Mouse (Mus musculus): Measurements from ENCODE around the gene 1700025C18Rik. TPM values are rescaled to one million over a fixed set of nuclear protein-coding genes. Genes with fewer than 3 reads are reported as not detected.
A peak's percentile ranks its signal among the peaks of the same experiment; 100 is the strongest.

1700025C18Rik gene
- not detected in 2 replicates for polyA plus RNA-seq (2014; fragmentation: Nextera tagmentation; extraction: Ambion mirVana)

DNA sequence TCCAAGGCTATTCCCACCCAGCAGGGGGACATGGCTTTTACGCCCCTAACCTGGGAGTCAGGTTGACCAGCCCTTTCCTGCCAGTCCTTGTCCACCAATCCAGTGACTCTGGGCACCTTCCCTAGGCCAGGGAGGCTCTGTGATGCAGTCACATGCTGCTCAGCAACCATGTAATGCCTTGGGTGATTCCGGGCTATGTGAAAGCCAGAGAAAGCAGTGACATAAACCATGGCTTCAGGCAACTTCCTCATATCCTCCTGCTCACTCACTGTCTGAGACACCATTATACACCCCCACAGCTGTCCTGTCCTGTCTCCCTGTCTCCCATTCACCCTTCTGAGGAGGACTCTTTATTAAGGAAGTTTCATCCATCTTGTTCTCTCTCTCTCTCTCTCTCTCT is at the start of gene 1700025C18Rik:
TSS of gene 1700025C18Rik (minus strand) at position 101 of the 400 bp plus-strand sequence.
- WGBS, result 74% methylated on average over 2 of the region's 2 CpGs
- Histone ChIP-seq H3K4me3 (ENCODE audit: low read depth, low read length) (no peak within 1 kb of the TSS), H3K36me3 (replicated peaks; ENCODE audit: control insufficient read depth, insufficient read depth, low read depth, low read length) (no peaks in the 10 kb centered on the region), H3K4me1 (ENCODE audit: control insufficient read depth, insufficient read depth, low read length) (no peaks in the 10 kb centered on the region), H3K9ac (replicated peaks; ENCODE audit: low read length) (no peak within 1 kb of the TSS), H3K9me3 (replicated peaks; ENCODE audit: control insufficient read depth, low read length) (no peaks in the 10 kb centered on the region), H3K4me2 (ENCODE audit: low read depth, low read length) (no peak within 1 kb of the TSS), H3K27ac (replicated peaks; ENCODE audit: low read depth, low read length) (no peak within 1 kb of the TSS), H3K27me3 (ENCODE audit: control insufficient read depth, insufficient read depth, low read length) (no peaks in the 10 kb centered on the region; the same call in 1 of the 2 replicates)
- no peak for ATAC-seq (replicated peaks; ENCODE audit: insufficient number of reproducible peaks, low FRiP score, low TSS enrichment, low read depth)
- DNase-seq (ENCODE audit: low spot score), result no peak

DNA sequence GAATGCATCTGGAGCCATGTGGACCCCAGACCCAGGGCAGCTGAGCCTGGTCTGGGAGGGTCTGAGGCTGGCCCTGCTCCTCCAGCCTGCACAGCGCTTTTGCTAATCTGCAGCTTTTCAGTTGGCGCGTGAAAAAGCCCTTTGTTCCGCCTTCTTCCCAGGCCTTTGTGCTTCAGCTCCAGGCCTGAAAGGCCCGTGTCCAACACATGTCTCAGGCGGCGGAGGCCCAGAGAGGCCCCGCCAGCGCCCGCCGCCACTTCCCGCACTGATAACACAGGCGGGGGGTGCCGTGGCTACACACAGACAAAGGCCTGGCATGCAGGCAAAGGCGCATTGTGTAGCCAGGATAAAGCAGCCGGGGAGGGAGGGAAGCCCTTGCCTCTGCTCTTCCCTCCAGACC is 45.5 kb upstream of the 1700025C18Rik start:
- Histone ChIP-seq H3K36me3 (replicated peaks; ENCODE audit: control insufficient read depth, insufficient read depth, low read depth, low read length) (no peaks in the 10 kb centered on the region), H3K27ac (replicated peaks; ENCODE audit: low read depth, low read length) (peak overlapping the region; percentile 31; the same call in 1 of the 2 replicates), H3K4me2 (ENCODE audit: low read depth, low read length) (no peak overlapping the region), H3K4me3 (ENCODE audit: low read depth, low read length) (no peak overlapping the region), H3K9me3 (replicated peaks; ENCODE audit: control insufficient read depth, low read length) (no peaks in the 10 kb centered on the region), H3K4me1 (ENCODE audit: control insufficient read depth, insufficient read depth, low read length) (peaks cover 14% of the 10 kb centered on the region), H3K27me3 (ENCODE audit: control insufficient read depth, insufficient read depth, low read length) (no peaks in the 10 kb centered on the region), H3K9ac (replicated peaks; ENCODE audit: low read length) (peak overlapping the region; percentile 34)
- ATAC-seq (replicated peaks; ENCODE audit: insufficient number of reproducible peaks, low FRiP score, low TSS enrichment, low read depth), result peak; percentile 78
- 14% methylated on average over 16 of the region's 16 CpGs for WGBS
- DNase-seq (ENCODE audit: low spot score), result peak; percentile 68

DNA sequence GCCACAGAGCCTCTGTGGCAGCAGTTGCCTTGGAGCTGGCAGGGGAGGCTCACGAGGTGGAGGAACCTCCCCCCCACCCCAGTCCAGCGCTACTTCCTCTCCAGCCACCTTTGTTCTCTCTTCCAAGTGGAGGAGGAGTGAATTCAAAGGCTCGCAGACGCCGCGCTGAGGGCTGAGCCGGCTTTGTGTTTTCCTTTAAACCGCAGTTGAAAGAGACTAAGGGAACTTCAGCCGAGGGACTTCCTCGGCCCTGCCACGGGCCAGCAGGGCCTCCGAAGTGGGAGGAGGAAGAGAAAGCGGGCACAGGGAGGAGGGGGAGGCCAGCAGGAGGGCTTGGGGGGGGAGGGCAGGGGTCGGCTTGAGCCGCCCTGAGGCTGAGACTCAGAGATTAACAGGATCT is 43.0 kb upstream of the 1700025C18Rik start:
- 2% methylated on average over 15 of the region's 15 CpGs for WGBS
- Histone ChIP-seq H3K9ac (replicated peaks; ENCODE audit: low read length) (peak overlapping the region; percentile 44), H3K4me3 (ENCODE audit: low read depth, low read length) (no peak overlapping the region), H3K9me3 (replicated peaks; ENCODE audit: control insufficient read depth, low read length) (no peaks in the 10 kb centered on the region), H3K27ac (replicated peaks; ENCODE audit: low read depth, low read length) (peak overlapping the region; percentile 35; the same call in 1 of the 2 replicates), H3K27me3 (ENCODE audit: control insufficient read depth, insufficient read depth, low read length) (no peaks in the 10 kb centered on the region), H3K4me1 (ENCODE audit: control insufficient read depth, insufficient read depth, low read length) (peaks cover 8% of the 10 kb centered on the region), H3K36me3 (replicated peaks; ENCODE audit: control insufficient read depth, insufficient read depth, low read depth, low read length) (no peaks in the 10 kb centered on the region), H3K4me2 (ENCODE audit: low read depth, low read length) (peak overlapping the region; percentile 23)
- ATAC-seq (replicated peaks; ENCODE audit: insufficient number of reproducible peaks, low FRiP score, low TSS enrichment, low read depth) (no peak; the same call in 1 of the 2 replicates), DNase-seq (ENCODE audit: low spot score) (peak; percentile 75)

DNA sequence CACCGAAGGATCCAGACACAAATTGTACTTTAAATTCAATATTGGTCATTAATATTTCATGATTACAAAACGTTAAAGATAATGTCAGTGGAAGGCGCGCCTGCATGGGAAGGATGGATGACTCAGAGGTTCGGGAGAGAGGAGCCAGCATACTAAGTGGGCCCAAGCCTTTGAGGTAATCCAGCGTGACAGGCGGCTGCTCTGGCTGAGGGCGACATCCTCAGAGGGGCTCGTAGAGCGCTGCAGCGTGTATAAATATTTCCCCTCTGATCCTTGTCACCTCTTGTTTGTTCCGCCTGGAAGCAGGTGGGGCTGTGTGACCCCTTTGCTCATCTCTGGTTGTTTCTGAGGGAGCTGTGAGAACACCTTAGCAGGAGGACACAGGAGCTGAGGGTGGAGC is 40.9 kb upstream of the 1700025C18Rik start:
- no peaks in the 10 kb centered on the region for H3K27me3 ChIP-seq (ENCODE audit: control insufficient read depth, insufficient read depth, low read length)
- no peak for ATAC-seq (replicated peaks; ENCODE audit: insufficient number of reproducible peaks, low FRiP score, low TSS enrichment, low read depth)
- H3K4me2 ChIP-seq (ENCODE audit: low read depth, low read length), result no peak overlapping the region
- H3K9me3 ChIP-seq (replicated peaks; ENCODE audit: control insufficient read depth, low read length), result no peaks in the 10 kb centered on the region
- no peak overlapping the region for H3K9ac ChIP-seq (replicated peaks; ENCODE audit: low read length)
- no peak for DNase-seq (ENCODE audit: low spot score)
- WGBS, result 32% methylated on average over 12 of the region's 12 CpGs
- H3K4me3 ChIP-seq (ENCODE audit: low read depth, low read length), result no peak overlapping the region
- peaks cover 4% of the 10 kb centered on the region; the same call in 1 of the 2 replicates for H3K4me1 ChIP-seq (ENCODE audit: control insufficient read depth, insufficient read depth, low read length)
- no peaks in the 10 kb centered on the region for H3K36me3 ChIP-seq (replicated peaks; ENCODE audit: control insufficient read depth, insufficient read depth, low read depth, low read length)
- H3K27ac ChIP-seq (replicated peaks; ENCODE audit: low read depth, low read length), result no peak overlapping the region

DNA sequence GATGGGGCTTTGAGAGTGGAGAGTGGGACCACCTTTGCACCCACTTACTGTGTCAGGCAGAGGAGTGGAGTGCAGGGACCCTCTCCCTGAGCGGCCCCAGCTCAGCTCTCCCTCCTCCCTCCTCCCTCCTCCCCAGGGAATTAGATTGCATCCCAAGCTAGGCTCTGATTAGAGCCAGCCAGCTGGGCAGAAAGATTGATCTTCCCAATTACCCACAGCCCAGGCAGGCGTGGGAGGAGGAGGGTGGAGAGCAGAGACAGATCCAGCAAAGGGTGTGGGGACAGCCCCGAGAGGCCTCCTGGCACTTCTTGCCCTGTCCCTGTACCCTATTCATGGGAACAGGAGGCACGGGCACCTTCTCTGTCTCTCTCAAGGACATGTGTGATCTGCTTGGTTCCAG is 38.6 kb upstream of the 1700025C18Rik start:
- Histone ChIP-seq H3K4me1 (ENCODE audit: control insufficient read depth, insufficient read depth, low read length) (no peaks in the 10 kb centered on the region), H3K27ac (replicated peaks; ENCODE audit: low read depth, low read length) (no peak overlapping the region), H3K9me3 (replicated peaks; ENCODE audit: control insufficient read depth, low read length) (no peaks in the 10 kb centered on the region), H3K27me3 (ENCODE audit: control insufficient read depth, insufficient read depth, low read length) (no peaks in the 10 kb centered on the region), H3K4me3 (ENCODE audit: low read depth, low read length) (no peak overlapping the region), H3K36me3 (replicated peaks; ENCODE audit: control insufficient read depth, insufficient read depth, low read depth, low read length) (no peaks in the 10 kb centered on the region), H3K4me2 (ENCODE audit: low read depth, low read length) (no peak overlapping the region), H3K9ac (replicated peaks; ENCODE audit: low read length) (no peak overlapping the region)
- DNase-seq (ENCODE audit: low spot score) (no peak), ATAC-seq (replicated peaks; ENCODE audit: insufficient number of reproducible peaks, low FRiP score, low TSS enrichment, low read depth) (no peak)
- 51% methylated on average over 4 of the region's 4 CpGs for WGBS

DNA sequence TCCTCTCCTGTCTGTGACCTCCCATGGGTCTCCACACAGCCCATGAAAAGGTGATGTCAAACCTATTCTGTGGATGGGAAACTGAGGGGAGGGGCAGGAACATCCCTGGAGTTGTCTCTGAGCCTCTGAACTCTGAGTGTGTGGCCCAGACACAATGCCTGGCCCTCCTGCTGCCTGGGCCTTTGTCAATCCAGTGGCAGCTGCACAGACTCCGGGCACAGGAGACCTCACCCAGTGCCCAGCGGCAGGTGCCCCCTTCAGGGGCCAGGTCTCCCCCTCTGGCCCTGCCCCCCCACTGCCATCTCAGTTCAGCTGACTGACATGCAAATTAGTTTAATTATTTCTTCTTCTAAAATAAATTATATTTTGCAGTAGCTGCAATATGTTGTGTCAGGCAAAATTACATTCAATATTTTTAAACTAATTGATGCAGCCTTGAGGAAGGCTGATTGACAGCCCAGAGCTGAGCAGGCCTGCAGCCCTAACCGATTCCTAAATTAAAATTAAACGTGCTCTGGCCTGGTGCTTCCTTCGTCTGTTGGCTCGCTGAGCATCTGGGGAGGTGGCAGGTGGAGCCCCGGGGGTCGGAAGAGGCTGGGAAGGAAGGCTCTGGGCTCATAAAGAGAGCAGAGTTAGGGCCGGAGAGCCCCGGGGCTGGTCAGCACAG is 36.5 kb upstream of the 1700025C18Rik start:
- no peak for ATAC-seq (replicated peaks; ENCODE audit: insufficient number of reproducible peaks, low FRiP score, low TSS enrichment, low read depth)
- Histone ChIP-seq H3K4me2 (ENCODE audit: low read depth, low read length) (no peak overlapping the region), H3K36me3 (replicated peaks; ENCODE audit: control insufficient read depth, insufficient read depth, low read depth, low read length) (no peaks in the 10 kb centered on the region), H3K9ac (replicated peaks; ENCODE audit: low read length) (no peak overlapping the region), H3K4me1 (ENCODE audit: control insufficient read depth, insufficient read depth, low read length) (no peaks in the 10 kb centered on the region), H3K4me3 (ENCODE audit: low read depth, low read length) (no peak overlapping the region), H3K27ac (replicated peaks; ENCODE audit: low read depth, low read length) (no peak overlapping the region), H3K27me3 (ENCODE audit: control insufficient read depth, insufficient read depth, low read length) (no peaks in the 10 kb centered on the region), H3K9me3 (replicated peaks; ENCODE audit: control insufficient read depth, low read length) (no peaks in the 10 kb centered on the region)
- WGBS, result 29% methylated on average over 10 of the region's 10 CpGs
- no peak for DNase-seq (ENCODE audit: low spot score)

DNA sequence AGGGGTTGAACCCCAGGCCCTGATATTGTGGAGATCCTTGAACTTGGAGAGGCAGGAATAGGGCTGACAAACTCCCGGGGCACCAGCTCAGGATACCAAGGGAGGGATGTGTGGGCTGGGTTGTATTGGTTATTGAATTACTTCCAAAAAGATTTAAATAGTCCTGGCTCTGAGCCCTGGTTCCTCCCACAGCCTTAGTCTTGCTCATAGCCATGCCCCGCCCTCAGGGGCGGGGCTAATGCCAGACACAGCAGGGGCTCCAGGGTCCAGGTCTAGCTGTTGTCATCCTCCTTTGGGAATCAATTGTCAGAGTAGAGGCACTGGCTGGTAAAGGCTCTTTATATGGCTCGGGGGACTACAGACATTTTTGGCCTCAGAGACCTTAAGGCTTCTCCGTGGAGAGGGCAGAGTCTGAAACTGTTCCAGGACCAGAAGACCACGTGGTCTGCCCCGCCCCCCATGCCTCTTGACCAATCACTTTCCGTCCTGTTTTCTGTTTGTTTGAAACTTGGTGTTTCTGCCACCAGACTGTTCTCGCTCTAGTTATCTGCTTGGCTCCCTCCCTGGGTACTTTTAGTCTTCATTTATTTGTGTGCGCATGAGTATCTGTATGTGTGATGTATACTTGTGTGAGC is 30.8 kb upstream of the 1700025C18Rik start:
- Histone ChIP-seq H3K4me2 (ENCODE audit: low read depth, low read length) (no peak overlapping the region), H3K4me3 (ENCODE audit: low read depth, low read length) (no peak overlapping the region), H3K9ac (replicated peaks; ENCODE audit: low read length) (no peak overlapping the region), H3K36me3 (replicated peaks; ENCODE audit: control insufficient read depth, insufficient read depth, low read depth, low read length) (no peaks in the 10 kb centered on the region), H3K27ac (replicated peaks; ENCODE audit: low read depth, low read length) (no peak overlapping the region), H3K9me3 (replicated peaks; ENCODE audit: control insufficient read depth, low read length) (no peaks in the 10 kb centered on the region), H3K4me1 (ENCODE audit: control insufficient read depth, insufficient read depth, low read length) (no peaks in the 10 kb centered on the region), H3K27me3 (ENCODE audit: control insufficient read depth, insufficient read depth, low read length) (peaks cover 3% of the 10 kb centered on the region; the same call in 1 of the 2 replicates)
- 34% methylated on average over 10 of the region's 10 CpGs for WGBS
- ATAC-seq (replicated peaks; ENCODE audit: insufficient number of reproducible peaks, low FRiP score, low TSS enrichment, low read depth) (no peak), DNase-seq (ENCODE audit: low spot score) (peak; percentile 35)

DNA sequence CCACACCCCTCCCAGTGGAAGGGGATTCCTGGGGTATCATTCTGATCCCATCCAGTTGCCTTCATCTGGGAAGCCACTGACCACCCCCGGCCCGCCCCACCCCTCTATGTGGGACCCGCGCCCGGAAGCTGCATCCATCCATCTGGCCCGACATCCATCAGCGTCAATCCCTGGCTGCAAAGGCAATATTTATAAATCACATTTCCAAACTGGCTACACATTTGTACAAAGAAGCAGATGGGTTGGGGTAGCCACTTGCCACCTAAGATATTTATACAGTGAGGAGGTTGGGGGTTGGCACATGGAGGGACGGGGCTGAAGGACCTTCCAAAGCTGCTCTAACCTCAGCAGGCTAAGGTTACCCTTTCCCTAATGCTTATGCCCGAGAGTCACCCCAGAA is 30.2 kb upstream of the 1700025C18Rik start:
- Histone ChIP-seq H3K4me3 (ENCODE audit: low read depth, low read length) (no peak overlapping the region), H3K9ac (replicated peaks; ENCODE audit: low read length) (no peak overlapping the region), H3K4me1 (ENCODE audit: control insufficient read depth, insufficient read depth, low read length) (no peaks in the 10 kb centered on the region), H3K27ac (replicated peaks; ENCODE audit: low read depth, low read length) (no peak overlapping the region), H3K4me2 (ENCODE audit: low read depth, low read length) (no peak overlapping the region), H3K36me3 (replicated peaks; ENCODE audit: control insufficient read depth, insufficient read depth, low read depth, low read length) (no peaks in the 10 kb centered on the region), H3K9me3 (replicated peaks; ENCODE audit: control insufficient read depth, low read length) (no peaks in the 10 kb centered on the region), H3K27me3 (ENCODE audit: control insufficient read depth, insufficient read depth, low read length) (peaks cover 8% of the 10 kb centered on the region)
- no peak for DNase-seq (ENCODE audit: low spot score)
- WGBS, result 84% methylated on average over 9 of the region's 9 CpGs
- ATAC-seq (replicated peaks; ENCODE audit: insufficient number of reproducible peaks, low FRiP score, low TSS enrichment, low read depth), result no peak
